Mouse (Mus musculus) liver, adult 2 months (tissue): ENCODE data around the gene Abhd12b. TPM values are rescaled to one million over a fixed set of nuclear protein-coding genes. Genes with fewer than 3 reads are reported as not detected.

Experiments used
- DNase-seq: peaks from one replicate; pipeline ENCODE4 v3.0.0-alpha.2; 2011; ENCODE audit warnings: low read depth, low spot score; ENCODE audit errors: extremely low read depth
- H3K27ac ChIP-seq: fragments of 200-500 bp; replicated peaks from 2 replicates; pipeline ENCODE4 v1.5.1; 2012; ENCODE audit warnings: low read depth, mild to moderate bottlenecking, control low read depth, inconsistent platforms, low read length; ENCODE audit not compliant: insufficient read depth
- H3K27me3 ChIP-seq: fragments of 200-500 bp; 2 replicates; pipeline ENCODE4 v1.6.1; 2012; ENCODE audit warnings: mild to moderate bottlenecking, moderate library complexity, low read length, inconsistent platforms; ENCODE audit not compliant: control insufficient read depth, insufficient read depth
- H3K36me3 ChIP-seq: fragments of 200-500 bp; 2 replicates; pipeline ENCODE4 v1.6.1; 2012; ENCODE audit warnings: low read length, inconsistent platforms; ENCODE audit not compliant: control insufficient read depth, insufficient read depth
- H3K4me1 ChIP-seq: fragments of 200-500 bp; 2 replicates; pipeline ENCODE4 v1.6.1; 2011; ENCODE audit warnings: low read length; ENCODE audit not compliant: control insufficient read depth, insufficient read depth
- H3K4me3 ChIP-seq: fragments of 200-500 bp; 2 replicates; pipeline ENCODE4 v1.5.1; 2011; ENCODE audit warnings: low read depth, mild to moderate bottlenecking, control low read depth, low read length, moderate library complexity; ENCODE audit not compliant: insufficient read depth
- H3K79me2 ChIP-seq: fragments of 200-500 bp; 2 replicates; pipeline ENCODE4 v1.6.1; 2012; ENCODE audit warnings: inconsistent platforms, mild to moderate bottlenecking, low read length, moderate library complexity; ENCODE audit not compliant: control insufficient read depth, insufficient read depth
- H3K9ac ChIP-seq: fragments of 200-500 bp; 2 replicates; pipeline ENCODE4 v1.6.1; 2012; ENCODE audit warnings: low read depth, mild to moderate bottlenecking, control low read depth, inconsistent platforms, low read length
- CTCF ChIP-seq: fragments of 200-500 bp; IDR thresholded peaks from 2 replicates; pipeline ENCODE4 v1.5.1; 2011; ENCODE audit warnings: low read depth, low read length, control low read depth
- POLR2A ChIP-seq: fragments of 200-500 bp; IDR thresholded peaks from 2 replicates; pipeline ENCODE4 v1.6.1; 2011; ENCODE audit warnings: low read length, control low read depth; ENCODE audit not compliant: insufficient read depth; ENCODE audit errors: extremely low read depth
- WGBS: fragments of 180-500 bp; shearing (Covaris S2); methylation state at CpG from one replicate; pipeline ENCODE4 v1.1.7; 2018; 5-methylcytosine and 5-hydroxymethylcytosine counted together
- polyA plus RNA-seq: library from polyadenylated mRNA; depleted of rRNA; stranded (reverse); fragments of >200 nt; gene quantifications from 2 replicates; pipeline ENCODE4 v1.2.3, GENCODE M21; 2012
- total RNA-seq: library from RNA; depleted of rRNA; stranded (reverse); fragments of >200 nt; gene quantifications from 2 replicates; pipeline ENCODE4 v1.2.3, GENCODE M21; 2014

Abhd12b gene
- total and polyA plus RNA-seq, 2 experiments, result not detected

- TF ChIP-seq POLR2A, result no peak
- TF ChIP-seq CTCF, result no peak
- WGBS, result 75% methylated on average over 10 of the region's 10 CpGs
- no peak overlapping the region for H3K9ac ChIP-seq
- no peak overlapping the region for H3K27ac ChIP-seq
- H3K27me3 ChIP-seq, result no peaks in the 10 kb centered on the region
- H3K4me3 ChIP-seq, result no peak overlapping the region
- DNase-seq, result no peak
- no peaks in the 10 kb centered on the region for H3K36me3 ChIP-seq
- no peaks in the 10 kb centered on the region for H3K79me2 ChIP-seq
- no peaks in the 10 kb centered on the region for H3K4me1 ChIP-seq
Observed at GRCm38 (mm10) chr12:70117146-70117545, 36.8 kb upstream of the Abhd12b start.

GRCm38 (mm10) chr12:70118721-70119345 is 35.1 kb upstream of the Abhd12b start:
- H3K27ac ChIP-seq, result no peak overlapping the region
- no peaks in the 10 kb centered on the region for H3K36me3 ChIP-seq
- DNase-seq, result no peak
- H3K79me2 ChIP-seq, result no peaks in the 10 kb centered on the region
- no peaks in the 10 kb centered on the region for H3K27me3 ChIP-seq
- no peak for TF ChIP-seq POLR2A
- TF ChIP-seq CTCF, result no peak
- H3K9ac ChIP-seq, result no peak overlapping the region
- no peaks in the 10 kb centered on the region for H3K4me1 ChIP-seq
- 93% methylated on average over 10 of the region's 10 CpGs for WGBS
- H3K4me3 ChIP-seq, result no peak overlapping the region

DNA sequence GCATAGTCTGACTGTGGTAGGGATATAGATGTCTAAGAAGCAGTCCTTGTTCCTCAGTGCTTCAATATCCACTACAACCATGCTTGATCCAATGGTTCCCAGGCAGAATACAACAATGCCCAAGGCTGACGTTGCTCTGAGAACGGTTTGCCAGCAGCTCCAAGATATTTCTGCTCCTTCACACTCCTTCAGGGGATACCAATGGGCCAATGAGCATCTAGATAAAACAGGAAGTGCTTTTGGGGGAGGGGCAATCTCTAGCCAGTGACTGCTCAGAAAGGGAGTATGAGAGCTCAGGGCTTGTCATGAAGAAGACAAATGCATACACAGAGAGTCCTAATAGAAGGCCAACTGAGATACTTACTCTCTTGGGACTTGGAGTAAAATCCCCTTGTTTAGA is 34.4 kb upstream of the Abhd12b start:
- Histone ChIP-seq H3K4me1 (no peaks in the 10 kb centered on the region), H3K27me3 (no peaks in the 10 kb centered on the region), H3K79me2 (no peaks in the 10 kb centered on the region), H3K36me3 (no peaks in the 10 kb centered on the region), H3K27ac (no peak overlapping the region), H3K9ac (no peak overlapping the region), H3K4me3 (no peak overlapping the region)
- TF ChIP-seq CTCF (no peak), POLR2A (no peak)
- WGBS, result 67% methylated on average over 2 of the region's 2 CpGs
- DNase-seq, result no peak

DNA sequence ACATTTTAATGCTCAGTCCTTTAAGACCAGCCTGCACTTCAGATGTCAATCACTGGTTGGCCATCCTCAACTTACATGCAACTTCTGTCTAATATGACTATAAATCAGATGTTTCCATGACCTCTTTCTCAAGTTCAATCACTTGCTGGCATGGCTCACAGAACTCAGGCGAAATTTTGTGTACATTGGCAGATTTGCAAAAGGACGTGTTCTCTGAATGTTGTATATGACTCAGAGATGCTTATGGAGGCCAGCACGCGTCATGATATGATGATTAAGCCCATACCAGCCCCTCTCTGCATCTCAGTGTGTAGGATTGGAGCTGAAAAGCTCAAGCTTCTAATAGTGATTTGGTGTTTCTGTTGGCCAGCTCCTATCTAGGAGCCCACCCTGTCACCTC is 27.3 kb upstream of the Abhd12b start:
- DNase-seq, result no peak
- no peak for TF ChIP-seq CTCF
- TF ChIP-seq POLR2A, result no peak
- no peak overlapping the region for H3K4me3 ChIP-seq
- H3K36me3 ChIP-seq, result no peaks in the 10 kb centered on the region
- no peaks in the 10 kb centered on the region; the same call in 1 of the 2 replicates for H3K4me1 ChIP-seq
- peaks cover 4% of the 10 kb centered on the region; the same call in 1 of the 2 replicates for H3K27me3 ChIP-seq
- H3K79me2 ChIP-seq, result no peaks in the 10 kb centered on the region
- no peak overlapping the region for H3K9ac ChIP-seq
- H3K27ac ChIP-seq, result no peak overlapping the region
- WGBS, result 67% methylated on average over 4 of the region's 4 CpGs

DNA sequence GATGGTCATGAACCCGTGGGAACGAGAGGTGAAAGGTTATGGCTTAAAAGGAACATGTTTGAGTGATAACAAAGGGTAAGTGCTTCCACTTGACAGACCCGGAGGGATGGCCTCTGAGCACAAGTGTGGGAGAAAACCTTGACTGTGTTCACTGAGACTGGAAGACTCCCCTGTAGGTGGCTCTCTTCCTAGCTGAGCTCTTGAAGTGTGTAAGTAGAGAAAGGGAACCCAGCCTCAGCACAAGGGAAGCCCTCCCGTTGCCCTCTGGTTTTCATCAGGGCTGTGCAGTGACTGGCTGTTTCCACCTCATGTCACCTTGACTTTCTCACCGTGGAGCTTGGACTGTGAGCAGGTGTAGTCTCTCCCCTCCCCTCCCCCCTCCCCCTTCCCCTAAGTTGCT is 24.8 kb upstream of the Abhd12b start:
- no peak for TF ChIP-seq CTCF
- no peak for TF ChIP-seq POLR2A
- Histone ChIP-seq H3K9ac (no peak overlapping the region), H3K4me3 (no peak overlapping the region), H3K79me2 (no peaks in the 10 kb centered on the region), H3K27ac (no peak overlapping the region), H3K4me1 (no peaks in the 10 kb centered on the region; the same call in 1 of the 2 replicates), H3K27me3 (peaks cover 4% of the 10 kb centered on the region; the same call in 1 of the 2 replicates), H3K36me3 (no peaks in the 10 kb centered on the region)
- WGBS, result 40% methylated on average over 5 of the region's 5 CpGs
- DNase-seq, result no peak

DNA sequence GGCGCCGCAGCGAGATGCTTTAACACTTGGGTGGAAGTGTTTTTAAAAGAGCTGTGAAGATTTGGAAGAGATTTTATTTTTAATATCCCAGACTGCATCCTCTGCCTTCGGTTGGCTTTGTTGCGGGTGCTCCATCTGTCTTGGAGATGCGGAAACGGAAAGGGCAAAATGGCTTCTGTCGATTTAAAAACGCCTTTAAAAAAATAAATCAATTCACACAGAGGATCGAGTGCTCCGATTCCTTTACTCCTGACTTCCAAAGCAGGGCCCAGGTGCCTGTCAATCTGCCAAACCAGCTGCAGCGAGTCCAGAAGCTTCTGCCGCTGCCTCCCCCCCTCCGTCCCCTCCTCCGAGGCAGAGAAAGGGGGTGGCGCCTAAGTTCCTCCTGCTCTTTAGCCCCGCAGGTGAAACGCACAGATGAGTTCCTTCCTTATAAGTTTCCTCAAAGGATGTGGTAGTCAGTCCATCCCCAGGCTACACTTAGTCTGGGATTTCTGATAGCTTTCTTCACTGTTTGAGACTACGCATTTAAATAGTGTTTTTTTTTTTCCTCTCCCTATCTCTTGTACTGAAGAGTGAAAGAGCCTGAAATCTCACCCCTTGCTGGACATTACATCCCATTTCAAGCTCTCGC is 22.8 kb upstream of the Abhd12b start:
- no peak for DNase-seq
- H3K27me3 ChIP-seq, result no peaks in the 10 kb centered on the region
- H3K9ac ChIP-seq, result no peak overlapping the region
- no peaks in the 10 kb centered on the region for H3K36me3 ChIP-seq
- WGBS, result 69% methylated on average over 20 of the region's 20 CpGs
- no peaks in the 10 kb centered on the region for H3K79me2 ChIP-seq
- no peak overlapping the region for H3K27ac ChIP-seq
- TF ChIP-seq POLR2A, result no peak
- TF ChIP-seq CTCF, result no peak
- H3K4me1 ChIP-seq, result no peaks in the 10 kb centered on the region; the same call in 1 of the 2 replicates
- no peak overlapping the region for H3K4me3 ChIP-seq
